Mouse (Mus musculus) MEL (cell line): ENCODE results near the gene Gtf2e1. TPM values are rescaled to one million over a fixed set of nuclear protein-coding genes. Genes with fewer than 3 reads are reported as not detected.

Source experiments
- DNase-seq: peaks from one replicate; pipeline ENCODE4 v3.0.0; 2011; ENCODE audit warnings: low read depth, low spot score
- H3K27ac ChIP-seq: 2 replicates; pipeline ENCODE4 v1.5.1; 2012; ENCODE audit warnings: low read depth, mild to moderate bottlenecking, control low read depth, low read length, moderate library complexity; ENCODE audit not compliant: control insufficient read depth
- H3K27me3 ChIP-seq, 2 experiments: fragments of 150-350 bp in 1 of 2; sonication (generic) in 1 of 2; 2 replicates each; pipeline ENCODE4 v1.6.1; 2012; ENCODE audit warnings: low read length in 2 of 2, mild to moderate bottlenecking in 2 of 2, improper control_type of control experiment in 1 of 2, moderate library complexity in 1 of 2; ENCODE audit not compliant: insufficient read depth in 2 of 2, control insufficient read depth in 1 of 2
- H3K36me3 ChIP-seq, 2 experiments: 2 replicates each; pipeline ENCODE4 v1.6.1; 2012 to 2014; ENCODE audit warnings: low read length in 2 of 2, improper control_type of control experiment in 1 of 2, inconsistent platforms in 1 of 2, mild to moderate bottlenecking in 1 of 2; ENCODE audit not compliant: insufficient read depth in 2 of 2, control insufficient read depth in 1 of 2
- H3K4me1 ChIP-seq, 2 experiments: fragments of 150-350 bp in 1 of 2; sonication (generic) in 1 of 2; 2 replicates each; pipeline ENCODE4 v1.6.1; 2012; ENCODE audit warnings: low read length in 2 of 2, improper control_type of control experiment in 1 of 2, mild to moderate bottlenecking in 1 of 2; ENCODE audit not compliant: insufficient read depth in 2 of 2, control insufficient read depth in 1 of 2
- H3K4me3 ChIP-seq, 2 experiments: fragments of 150-350 bp in 1 of 2; sonication (generic) in 1 of 2; 2 replicates each; pipeline ENCODE4 v1.5.1; 2012; ENCODE audit warnings: low read depth in 2 of 2, low read length in 2 of 2, mild to moderate bottlenecking in 2 of 2, moderate library complexity in 2 of 2, control low read depth in 1 of 2, improper control_type of control experiment in 1 of 2; ENCODE audit not compliant: control insufficient read depth in 1 of 2, insufficient read depth in 1 of 2
- H3K79me2 ChIP-seq: 2 replicates; pipeline ENCODE4 v1.6.1; 2012; ENCODE audit warnings: mild to moderate bottlenecking, low read length, moderate library complexity; ENCODE audit not compliant: control insufficient read depth, poor library complexity, insufficient read depth
- H3K9ac ChIP-seq: 2 replicates; pipeline ENCODE4 v1.6.1; 2012; ENCODE audit warnings: low read depth, mild to moderate bottlenecking, control low read depth, low read length, moderate library complexity; ENCODE audit not compliant: control insufficient read depth, poor library complexity, severe bottlenecking
- H3K9me3 ChIP-seq: fragments of 150-350 bp; sonication (generic); replicated peaks from 2 replicates; pipeline ENCODE4 v1.6.1; 2012; ENCODE audit warnings: mild to moderate bottlenecking, low read length, improper control_type of control experiment, moderate library complexity; ENCODE audit not compliant: insufficient read depth
- CHD1 ChIP-seq: IDR thresholded peaks from 2 replicates; pipeline ENCODE4 v1.6.1; 2012; ENCODE audit warnings: low read depth, mild to moderate bottlenecking, inconsistent platforms, low read length, improper control_type of control experiment
- CTCF ChIP-seq, 3 experiments: IDR thresholded peaks in 2 of 3; conservative IDR thresholded peaks in 1 of 3; 2 replicates each; pipeline ENCODE4 v1.5.1; 2011 to 2012; ENCODE audit warnings: low read length in 3 of 3, low read depth in 2 of 3, mild to moderate bottlenecking in 2 of 3, improper control_type of control experiment in 1 of 3, inconsistent platforms in 1 of 3, mixed read lengths in 1 of 3, moderate library complexity in 1 of 3; ENCODE audit not compliant: control insufficient read depth in 1 of 3, insufficient read depth in 1 of 3, poor library complexity in 1 of 3, severe bottlenecking in 1 of 3
- E2F4 ChIP-seq: IDR thresholded peaks from 2 replicates; pipeline ENCODE4 v1.6.1; 2011; ENCODE audit warnings: low read depth, low read length, improper control_type of control experiment, borderline replicate concordance
- GATA1 ChIP-seq: IDR thresholded peaks from 2 replicates; pipeline ENCODE4 v1.6.1; 2011; ENCODE audit warnings: low read depth, low read length, improper control_type of control experiment
- KAT2A ChIP-seq: conservative IDR thresholded peaks from 2 replicates; pipeline ENCODE4 v1.6.1; 2012; ENCODE audit warnings: low read depth, low read length, improper control_type of control experiment, inconsistent platforms
- MEF2A ChIP-seq: IDR thresholded peaks from 2 replicates; pipeline ENCODE4 v1.6.1; 2014; ENCODE audit warnings: low read depth, mild to moderate bottlenecking, inconsistent platforms, low read length, improper control_type of control experiment; ENCODE audit not compliant: poor library complexity, insufficient replicate concordance, severe bottlenecking; ENCODE audit errors: extremely low read depth
- POLR2A ChIP-seq, 2 experiments: IDR thresholded peaks; 2 replicates each; pipeline ENCODE4 v1.6.1; 2011 to 2012; ENCODE audit warnings: low read length in 2 of 2, mild to moderate bottlenecking in 2 of 2, control low read depth in 1 of 2, improper control_type of control experiment in 1 of 2, low read depth in 1 of 2, moderate library complexity in 1 of 2; ENCODE audit not compliant: control insufficient read depth in 1 of 2, insufficient read depth in 1 of 2, poor library complexity in 1 of 2
- POLR2AphosphoS5 ChIP-seq: IDR thresholded peaks from 2 replicates; pipeline ENCODE4 v1.6.1; 2012; ENCODE audit warnings: low read depth, borderline replicate concordance, mild to moderate bottlenecking, inconsistent platforms, low read length, moderate library complexity, mixed read lengths
- RAD21 ChIP-seq: IDR thresholded peaks from 2 replicates; pipeline ENCODE4 v1.6.1; 2011; ENCODE audit warnings: mild to moderate bottlenecking, low read depth, low read length, improper control_type of control experiment
- SIN3A ChIP-seq: IDR thresholded peaks from 2 replicates; pipeline ENCODE4 v1.6.1; 2012; ENCODE audit warnings: low read length, improper control_type of control experiment, inconsistent platforms
- UBTF ChIP-seq: IDR thresholded peaks from 2 replicates; pipeline ENCODE4 v1.6.1; 2012; ENCODE audit warnings: low read depth, mild to moderate bottlenecking, inconsistent platforms, low read length, improper control_type of control experiment, moderate library complexity, borderline replicate concordance; ENCODE audit not compliant: insufficient read depth
- USF2 ChIP-seq, 2 experiments: IDR thresholded peaks; 2 replicates each; pipeline ENCODE4 v1.6.1; 2011 to 2012; ENCODE audit warnings: improper control_type of control experiment in 2 of 2, low read length in 2 of 2, borderline replicate concordance in 1 of 2, inconsistent platforms in 1 of 2, low read depth in 1 of 2, mild to moderate bottlenecking in 1 of 2; ENCODE audit not compliant: insufficient read depth in 1 of 2
- ZMIZ1 ChIP-seq: IDR thresholded peaks from 2 replicates; pipeline ENCODE4 v1.6.1; 2012; ENCODE audit warnings: low read depth, mild to moderate bottlenecking, inconsistent platforms, low read length, improper control_type of control experiment, moderate library complexity
- polyA plus RNA-seq, 2 experiments: library from polyadenylated mRNA; stranded (reverse) in 1 of 2; unstranded in 1 of 2; fragments of >175 nt in 1 of 2; fragments of >200 nt in 1 of 2; gene quantifications; 2 replicates each; pipeline versions ENCODE4 v1.2.1 to v1.2.4; 2012; ENCODE audit warnings: low replicate concordance in 2 of 2, low read depth in 1 of 2; ENCODE audit not compliant: insufficient read length in 2 of 2, insufficient read depth in 1 of 2, missing spikeins in 1 of 2
- total RNA-seq: library from RNA; depleted of rRNA; stranded (reverse); fragments of 300-350 nt; gene quantifications from 2 replicates; pipeline ENCODE4 v1.2.3, GENCODE M21; 2012

Gtf2e1 gene
- total and polyA plus RNA-seq, 3 experiments: 29.3 to 37.9 TPM; not detected in 1

GRCm38 (mm10) chr16:37504517-37504916, 35.1 kb downstream of the Gtf2e1 start:
- no peaks in the 10 kb centered on the region for H3K4me1 ChIP-seq
- H3K9ac ChIP-seq: no peak overlapping the region
- TF ChIP-seq CTCF (IDR thresholded peaks at IDR 0.05 in 2 of 3, conservative IDR thresholded peaks at IDR 0.05 in 1 of 3; ENCODE audit: control insufficient read depth in 1 of 3, insufficient read depth in 1 of 3, low read depth in 2 of 3, low read length in 3 of 3, poor library complexity in 1 of 3, severe bottlenecking in 1 of 3) (peak in 1 of 3 experiments; percentile 6; a peak in 1 of 6 replicates), SIN3A (no peak)
- no peak overlapping the region for H3K4me3 ChIP-seq
- H3K9me3 ChIP-seq: no peaks in the 10 kb centered on the region
- no peak overlapping the region for H3K27ac ChIP-seq
- no peaks in the 10 kb centered on the region; a peak in 1 of 4 replicates for H3K36me3 ChIP-seq
- H3K27me3 ChIP-seq: no peaks in the 10 kb centered on the region
- no peaks in the 10 kb centered on the region for H3K79me2 ChIP-seq
- no peak for DNase-seq

GRCm38 (mm10) chr16:37498581-37498980, 41.0 kb downstream of the Gtf2e1 start:
- H3K9me3 ChIP-seq: no peaks in the 10 kb centered on the region
- no peaks in the 10 kb centered on the region for H3K27me3 ChIP-seq
- no peaks in the 10 kb centered on the region for H3K36me3 ChIP-seq
- no peak overlapping the region for H3K27ac ChIP-seq
- no peak for TF ChIP-seq POLR2A (IDR thresholded peaks at IDR 0.05; ENCODE audit: control insufficient read depth in 1 of 2, insufficient read depth in 1 of 2, low read depth in 1 of 2, low read length in 2 of 2, poor library complexity in 1 of 2)
- no peaks in the 10 kb centered on the region for H3K79me2 ChIP-seq
- H3K4me3 ChIP-seq: no peak overlapping the region
- H3K4me1 ChIP-seq: no peaks in the 10 kb centered on the region
- no peak for DNase-seq
- H3K9ac ChIP-seq: no peak overlapping the region

GRCm38 (mm10) chr16:37495017-37495416, 44.6 kb downstream of the Gtf2e1 start:
- TF ChIP-seq UBTF (no peak), KAT2A (no peak)
- no peak overlapping the region for H3K27ac ChIP-seq
- H3K9me3 ChIP-seq: no peaks in the 10 kb centered on the region
- H3K4me3 ChIP-seq: no peak overlapping the region
- no peaks in the 10 kb centered on the region for H3K4me1 ChIP-seq
- H3K36me3 ChIP-seq: no peaks in the 10 kb centered on the region
- H3K27me3 ChIP-seq: no peaks in the 10 kb centered on the region; a peak in 1 of 4 replicates
- DNase-seq: no peak
- no peaks in the 10 kb centered on the region for H3K79me2 ChIP-seq
- H3K9ac ChIP-seq: no peak overlapping the region

GRCm38 (mm10) chr16:37486826-37487612, 52.6 kb downstream of the Gtf2e1 start:
- TF ChIP-seq POLR2A (IDR thresholded peaks at IDR 0.05; ENCODE audit: control insufficient read depth in 1 of 2, insufficient read depth in 1 of 2, low read depth in 1 of 2, low read length in 2 of 2, poor library complexity in 1 of 2) (no peak), USF2 (IDR thresholded peaks at IDR 0.05; ENCODE audit: borderline replicate concordance in 1 of 2, insufficient read depth in 1 of 2, low read depth in 1 of 2, low read length in 2 of 2) (no peak), CHD1 (no peak), MEF2A (no peak), E2F4 (no peak), GATA1 (no peak), UBTF (no peak), ZMIZ1 (no peak), SIN3A (no peak), POLR2AphosphoS5 (no peak), RAD21 (no peak)
- H3K36me3 ChIP-seq: no peaks in the 10 kb centered on the region
- no peak for DNase-seq
- no peak overlapping the region for H3K27ac ChIP-seq
- no peaks in the 10 kb centered on the region for H3K4me1 ChIP-seq
- H3K9ac ChIP-seq: no peak overlapping the region
- no peaks in the 10 kb centered on the region; a peak in 1 of 4 replicates for H3K27me3 ChIP-seq
- no peaks in the 10 kb centered on the region for H3K9me3 ChIP-seq
- H3K79me2 ChIP-seq: no peaks in the 10 kb centered on the region
- no peak overlapping the region for H3K4me3 ChIP-seq
